Mouse (Mus musculus): ENCODE results near the gene Vps33b. TPM values are rescaled to one million over a fixed set of nuclear protein-coding genes. Genes with fewer than 3 reads are reported as not detected.

Gene Vps33b
- polyA plus RNA-seq, 1 experiment from 2014 or later, result 12.6 TPM

- Histone ChIP-seq H3K4me3 (replicated peaks) (peak overlapping the region; percentile 49), H3K4me2 (peak overlapping the region; percentile 85), H3K36me3 (peaks cover 27% of the 10 kb centered on the region), H3K27me3 (no peaks in the 10 kb centered on the region), H3K4me1 (replicated peaks) (peaks cover 37% of the 10 kb centered on the region), H3K9ac (replicated peaks) (peak overlapping the region; percentile 65), H3K9me3 (no peaks in the 10 kb centered on the region), H3K27ac (peak overlapping the region; percentile 82)
- under 1% methylated on average over 45 of the region's 45 CpGs for WGBS
- peak; percentile 96 for ATAC-seq (ENCODE audit: insufficient number of reproducible peaks, insufficient read depth, low FRiP score, low TSS enrichment, low read depth)
These were observed 70.6 kb downstream of the Vps33b start for GRCm38 (mm10) chr7:80339793-80340628.

DNA sequence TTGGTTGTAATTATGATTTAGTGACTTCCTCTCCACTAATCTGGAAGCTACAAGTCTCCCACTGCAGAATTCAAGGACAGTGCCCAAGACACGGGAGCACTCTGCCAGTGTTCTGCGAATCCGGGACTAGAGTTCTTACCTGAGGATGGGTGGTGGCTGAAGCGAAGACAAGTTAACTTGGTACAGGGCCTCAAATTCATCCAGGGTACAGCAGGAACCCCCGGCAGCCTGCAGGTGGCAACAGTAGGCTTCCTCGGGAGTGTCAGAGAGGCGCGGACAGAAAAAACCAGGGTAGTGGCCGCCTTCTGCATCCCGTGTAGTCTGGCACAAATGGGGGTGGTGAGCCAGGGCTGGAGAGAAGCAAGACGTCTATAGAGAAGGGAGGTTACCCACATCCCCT is 71.3 kb downstream of the Vps33b start, which contains the start of gene Unc45a:
Gene Unc45a (minus strand): TSS at position 213 of the 400 bp plus-strand sequence.
- Histone ChIP-seq H3K4me1 (replicated peaks) (peaks cover 37% of the 10 kb centered on the region), H3K36me3 (peaks cover 24% of the 10 kb centered on the region), H3K4me3 (replicated peaks) (peak within 1 kb of the TSS; percentile 49), H3K27me3 (no peaks in the 10 kb centered on the region), H3K9ac (replicated peaks) (peak within 1 kb of the TSS; percentile 65), H3K9me3 (no peaks in the 10 kb centered on the region), H3K4me2 (peak within 1 kb of the TSS; percentile 85), H3K27ac (peak within 1 kb of the TSS; percentile 82)
- ATAC-seq (ENCODE audit: insufficient number of reproducible peaks, insufficient read depth, low FRiP score, low TSS enrichment, low read depth), result 0 out of 2 replicates have a peak, but pooled peaks have one; percentile 6
- 2% methylated on average over 11 of the region's 11 CpGs for WGBS

Other genes with a start within 250 kb of the Vps33b start
- gene Zfp710, start 244.8 kb upstream of the Vps33b start, polyA plus RNA-seq (2016; fragmentation: Nextera tagmentation; extraction: Ambion mirVana), result 18.5 and 19.4 TPM in 2 replicates
- 555 and 566 TPM in 2 replicates for gene Idh2, start 154.3 kb upstream of the Vps33b start, polyA plus RNA-seq (2016; fragmentation: Nextera tagmentation; extraction: Ambion mirVana)
- 12.2 and 13.5 TPM in 2 replicates for gene Sema4b, start 82.8 kb upstream of the Vps33b start, polyA plus RNA-seq (2016; fragmentation: Nextera tagmentation; extraction: Ambion mirVana)
- gene Cib1, start 36.8 kb upstream of the Vps33b start, polyA plus RNA-seq (2016; fragmentation: Nextera tagmentation; extraction: Ambion mirVana), result 47.5 and 49.7 TPM in 2 replicates
- 3.2 and 3.7 TPM in 2 replicates for gene Gdpgp1, start 36.8 kb upstream of the Vps33b start, polyA plus RNA-seq (2016; fragmentation: Nextera tagmentation; extraction: Ambion mirVana)
- gene Ttll13, start 23.3 kb upstream of the Vps33b start, polyA plus RNA-seq (2016; fragmentation: Nextera tagmentation; extraction: Ambion mirVana), result 0.41 and 0.79 TPM in 2 replicates
- gene Ngrn, start 8.4 kb upstream of the Vps33b start, polyA plus RNA-seq (2016; fragmentation: Nextera tagmentation; extraction: Ambion mirVana), result 50.3 and 53.7 TPM in 2 replicates
- 133 and 144 TPM in 2 replicates for gene Prc1, start 24.8 kb downstream of the Vps33b start, polyA plus RNA-seq (2016; fragmentation: Nextera tagmentation; extraction: Ambion mirVana)
- gene Rccd1, start 54.8 kb downstream of the Vps33b start, polyA plus RNA-seq (2016; fragmentation: Nextera tagmentation; extraction: Ambion mirVana), result 12.6 and 13.9 TPM in 2 replicates
- 56.9 and 61.8 TPM in 2 replicates for gene Unc45a, start 71.4 kb downstream of the Vps33b start, polyA plus RNA-seq (2016; fragmentation: Nextera tagmentation; extraction: Ambion mirVana)
- gene Hddc3, start 73.5 kb downstream of the Vps33b start, polyA plus RNA-seq (2016; fragmentation: Nextera tagmentation; extraction: Ambion mirVana), result 25.8 and 29.6 TPM in 2 replicates
- gene Man2a2, start 101.7 kb downstream of the Vps33b start, polyA plus RNA-seq (2016; fragmentation: Nextera tagmentation; extraction: Ambion mirVana), result 25.7 and 31.7 TPM in 2 replicates
- gene Fes, start 118.3 kb downstream of the Vps33b start, polyA plus RNA-seq (2016; fragmentation: Nextera tagmentation; extraction: Ambion mirVana), result 10.2 and 11.0 TPM in 2 replicates
- gene Furin, start 135.8 kb downstream of the Vps33b start, polyA plus RNA-seq (2016; fragmentation: Nextera tagmentation; extraction: Ambion mirVana), result 10.7 and 13.2 TPM in 2 replicates